In genomic region chr17:52602093-52602780, GRCm38 (mm10) we compare ENCODE assay signal across 7 mouse cellular contexts. TPM values are rescaled to one million over a fixed set of nuclear protein-coding genes. Genes with fewer than 3 reads are reported as not detected.
DNase-seq lines count a peak whose midpoint lies in the region; ATAC-seq lines count a peak whose summit lies in the region.

Gene Kcnh8 (plus strand): TSS chr17:52602709.

- H3K4me1 ChIP-seq in forebrain, embryonic 13.5 days: peaks cover 8% of the 10 kb centered on the region; the same call in 1 of the 2 replicates
- H3K4me1 ChIP-seq in limb, embryonic 15.5 days: peaks cover 9% of the 10 kb centered on the region

- H3K4me3 ChIP-seq in forebrain, embryonic 13.5 days: peak within 1 kb of the TSS; percentile 55
- peak within 1 kb of the TSS; percentile 30; the same call in 1 of the 2 replicates for H3K4me3 ChIP-seq in limb, embryonic 15.5 days

- no peaks in the 10 kb centered on the region for H3K9me3 ChIP-seq in forebrain, embryonic 13.5 days (replicated peaks)
- no peaks in the 10 kb centered on the region for H3K9me3 ChIP-seq in limb, embryonic 15.5 days

- no peaks in the 10 kb centered on the region for H3K36me3 ChIP-seq in forebrain, embryonic 13.5 days (ENCODE audit: poor library complexity, severe bottlenecking)
- no peaks in the 10 kb centered on the region for H3K36me3 ChIP-seq in limb, embryonic 15.5 days

- DNase-seq in layer of hippocampus, adult 11-12 months (ENCODE audit: low spot score): peak; percentile 3
- DNase-seq in layer of hippocampus, adult 18-20 months (ENCODE audit: low spot score in 2 of 2): no peak
- DNase-seq in retina, postnatal 1 day: peak; percentile 79
- no peak for DNase-seq in urinary bladder, postnatal 36 days (ENCODE audit: low spot score in 2 of 2)

- peak; percentile 24 for ATAC-seq in common myeloid progenitor, adult 5-6 weeks (replicated peaks; ENCODE audit: low read depth, poor library complexity, severe bottlenecking)
- peak; percentile 65 for ATAC-seq in forebrain, embryonic 13.5 days
- 0 out of 2 replicates have a peak, but pooled peaks have one; percentile 52 for ATAC-seq in limb, embryonic 15.5 days (ENCODE audit: insufficient number of reproducible peaks, low FRiP score, low TSS enrichment, low read depth)

- WGBS in forebrain, embryonic 13.5 days: under 1% methylated on average over 34 of the region's 40 CpGs
- WGBS in limb, embryonic 15.5 days: 1% methylated on average over 40 of the region's 40 CpGs

- H3K4me2 ChIP-seq in forebrain, embryonic 13.5 days: peak within 1 kb of the TSS; percentile 93
- H3K4me2 ChIP-seq in limb, embryonic 15.5 days: no peak within 1 kb of the TSS

- peak within 1 kb of the TSS; percentile 83 for H3K9ac ChIP-seq in forebrain, embryonic 13.5 days
- H3K9ac ChIP-seq in limb, embryonic 15.5 days: no peak within 1 kb of the TSS

- peaks cover 10% of the 10 kb centered on the region for H3K27me3 ChIP-seq in forebrain, embryonic 13.5 days
- peaks cover 44% of the 10 kb centered on the region for H3K27me3 ChIP-seq in limb, embryonic 15.5 days

- H3K27ac ChIP-seq in forebrain, embryonic 13.5 days: peak within 1 kb of the TSS; percentile 90
- H3K27ac ChIP-seq in limb, embryonic 15.5 days: no peak within 1 kb of the TSS

RNA-seq across cellular contexts. Expression of gene Kcnh8, which starts in this region (rescaled TPM):
- total RNA-seq in layer of hippocampus, adult 18-20 months (2021): under 1 TPM; 0.58 to 0.69 TPM
- total RNA-seq in common myeloid progenitor, adult 5-6 weeks (2017): not detected in 2 replicates
- polyA plus RNA-seq in forebrain, embryonic 13.5 days (2015; fragmentation: Nextera tagmentation; extraction: Ambion mirVana): 3.8 and 4.7 TPM in 2 replicates
- polyA plus RNA-seq in limb, embryonic 15.5 days (2015; fragmentation: Nextera tagmentation; extraction: Ambion mirVana): 0.07 TPM in 1 of 2 replicates, not detected in the other

Comparison
In these comparisons a context has a peak if more than half of its experiments do, and no peak if none do; other contexts are left out.
1. DNase-seq: peak in layer of hippocampus, adult 11-12 months (single experiment) and retina, postnatal 1 day (single experiment); none in layer of hippocampus, adult 18-20 months (0 of 2) and urinary bladder, postnatal 36 days (0 of 2).
2. Peak in ATAC-seq in common myeloid progenitor, adult 5-6 weeks; RNA of the gene not detected or under 1 TPM.
3. Peak in ATAC-seq and H3K4me3 ChIP-seq in limb, embryonic 15.5 days; RNA of the gene not detected or under 1 TPM.
4. Peak in every context shown above with its lines, with median percentiles within 50 percentile points of each other: ATAC-seq.